Mouse (Mus musculus): ENCODE measurements around the gene Myl7. TPM values are rescaled to one million over a fixed set of nuclear protein-coding genes. Genes with fewer than 3 reads are reported as not detected.

Gene Myl7
- polyA plus RNA-seq, 1 experiment from 2014 or later = 0.39 TPM

- no peak for ATAC-seq
- Histone ChIP-seq H3K4me1 (replicated peaks) (no peaks in the 10 kb centered on the region), H3K9me3 (no peaks in the 10 kb centered on the region), H3K27ac (no peak overlapping the region), H3K4me2 (replicated peaks) (no peak overlapping the region), H3K36me3 (no peaks in the 10 kb centered on the region), H3K4me3 (replicated peaks) (no peak overlapping the region), H3K27me3 (no peaks in the 10 kb centered on the region), H3K9ac (replicated peaks) (no peak overlapping the region)
- WGBS = 88% methylated on average over 5 of the region's 5 CpGs
Observed at GRCm38 (mm10) chr11:5915429-5916177, 17.0 kb upstream of the Myl7 start.

GRCm38 (mm10) chr11:5914940-5915339, 16.4 kb upstream of the Myl7 start:
- 57% methylated on average over 5 of the region's 5 CpGs for WGBS
- no peak overlapping the region for H3K4me2 ChIP-seq (replicated peaks)
- no peaks in the 10 kb centered on the region for H3K9me3 ChIP-seq
- no peaks in the 10 kb centered on the region for H3K27me3 ChIP-seq
- ATAC-seq = no peak
- H3K9ac ChIP-seq (replicated peaks) = no peak overlapping the region
- no peak overlapping the region for H3K4me3 ChIP-seq (replicated peaks)
- no peaks in the 10 kb centered on the region for H3K36me3 ChIP-seq
- H3K4me1 ChIP-seq (replicated peaks) = no peaks in the 10 kb centered on the region
- H3K27ac ChIP-seq = no peak overlapping the region

- 0 out of 2 replicates have a peak, but pooled peaks have one; percentile 14 for ATAC-seq
- H3K27ac ChIP-seq = no peak overlapping the region
- 75% methylated on average over 4 of the region's 4 CpGs for WGBS
- no peaks in the 10 kb centered on the region for H3K36me3 ChIP-seq
- H3K4me1 ChIP-seq (replicated peaks) = no peaks in the 10 kb centered on the region
- H3K4me2 ChIP-seq (replicated peaks) = no peak overlapping the region
- no peaks in the 10 kb centered on the region for H3K27me3 ChIP-seq
- H3K9ac ChIP-seq (replicated peaks) = no peak overlapping the region
- H3K9me3 ChIP-seq = no peaks in the 10 kb centered on the region
- no peak overlapping the region for H3K4me3 ChIP-seq (replicated peaks)
Observed at GRCm38 (mm10) chr11:5913936-5914335, 15.4 kb upstream of the Myl7 start.

GRCm38 (mm10) chr11:5913256-5913655, 14.7 kb upstream of the Myl7 start:
- Histone ChIP-seq H3K27ac (no peak overlapping the region), H3K36me3 (no peaks in the 10 kb centered on the region), H3K4me3 (replicated peaks) (no peak overlapping the region), H3K4me1 (replicated peaks) (no peaks in the 10 kb centered on the region), H3K9ac (replicated peaks) (no peak overlapping the region), H3K27me3 (no peaks in the 10 kb centered on the region), H3K4me2 (replicated peaks) (no peak overlapping the region), H3K9me3 (no peaks in the 10 kb centered on the region)
- ATAC-seq = no peak
- 72% methylated on average over 8 of the region's 8 CpGs for WGBS

- Histone ChIP-seq H3K4me2 (replicated peaks) (no peak overlapping the region), H3K4me3 (replicated peaks) (no peak overlapping the region), H3K9me3 (no peaks in the 10 kb centered on the region), H3K4me1 (replicated peaks) (no peaks in the 10 kb centered on the region), H3K36me3 (no peaks in the 10 kb centered on the region), H3K9ac (replicated peaks) (no peak overlapping the region), H3K27ac (no peak overlapping the region), H3K27me3 (no peaks in the 10 kb centered on the region)
- WGBS = 36% methylated on average over 5 of the region's 5 CpGs
- ATAC-seq = no peak
Observed at GRCm38 (mm10) chr11:5912635-5913034, 14.1 kb upstream of the Myl7 start.

- 83% methylated on average over 4 of the region's 4 CpGs for WGBS
- no peaks in the 10 kb centered on the region for H3K27me3 ChIP-seq
- ATAC-seq = no peak
- H3K9me3 ChIP-seq = no peaks in the 10 kb centered on the region
- H3K27ac ChIP-seq = no peak overlapping the region
- H3K4me2 ChIP-seq (replicated peaks) = no peak overlapping the region
- H3K4me3 ChIP-seq (replicated peaks) = no peak overlapping the region
- H3K9ac ChIP-seq (replicated peaks) = no peak overlapping the region
- H3K36me3 ChIP-seq = no peaks in the 10 kb centered on the region
- no peaks in the 10 kb centered on the region for H3K4me1 ChIP-seq (replicated peaks)
Observed at GRCm38 (mm10) chr11:5908642-5909041, 10.1 kb upstream of the Myl7 start.

- Histone ChIP-seq H3K4me3 (replicated peaks) (no peak overlapping the region), H3K27me3 (no peaks in the 10 kb centered on the region)
- WGBS = 49% methylated on average over 5 of the region's 5 CpGs
Observed at GRCm38 (mm10) chr11:5907096-5907495, 8.5 kb upstream of the Myl7 start.

GRCm38 (mm10) chr11:5905778-5906518, 7.4 kb upstream of the Myl7 start:
- Histone ChIP-seq H3K27me3 (0 out of 2 replicates have a peak, but pooled peaks cover under 1% of the 10 kb centered on the region), H3K4me3 (replicated peaks) (no peak overlapping the region), H3K36me3 (no peaks in the 10 kb centered on the region), H3K4me2 (replicated peaks) (no peak overlapping the region), H3K27ac (no peak overlapping the region), H3K9me3 (no peaks in the 10 kb centered on the region), H3K9ac (replicated peaks) (no peak overlapping the region), H3K4me1 (replicated peaks) (peaks cover 18% of the 10 kb centered on the region)
- no peak for ATAC-seq
- WGBS = 87% methylated on average over 10 of the region's 10 CpGs

More at GRCm38 (mm10) chr11:5907096-5907495, 8.5 kb upstream of the Myl7 start:
- Histone ChIP-seq H3K27ac (no peak overlapping the region), H3K4me1 (replicated peaks) (peaks cover 8% of the 10 kb centered on the region), H3K4me2 (replicated peaks) (no peak overlapping the region), H3K9me3 (no peaks in the 10 kb centered on the region), H3K9ac (replicated peaks) (no peak overlapping the region), H3K36me3 (no peaks in the 10 kb centered on the region)
- ATAC-seq = no peak

- Histone ChIP-seq H3K36me3 (no peaks in the 10 kb centered on the region), H3K27ac (no peak overlapping the region), H3K27me3 (0 out of 2 replicates have a peak, but pooled peaks cover 3% of the 10 kb centered on the region), H3K9me3 (no peaks in the 10 kb centered on the region), H3K9ac (replicated peaks) (no peak overlapping the region), H3K4me1 (replicated peaks) (peaks cover 20% of the 10 kb centered on the region), H3K4me2 (replicated peaks) (no peak overlapping the region), H3K4me3 (replicated peaks) (no peak overlapping the region)
- WGBS = 94% methylated on average over 6 of the region's 6 CpGs
- no peak for ATAC-seq
Observed at GRCm38 (mm10) chr11:5904871-5905270, 6.3 kb upstream of the Myl7 start.

GRCm38 (mm10) chr11:5904357-5904756, 5.8 kb upstream of the Myl7 start:
- no peak overlapping the region for H3K4me3 ChIP-seq (replicated peaks)
- H3K9ac ChIP-seq (replicated peaks) = no peak overlapping the region
- 0 out of 2 replicates have a peak, but pooled peaks cover 3% of the 10 kb centered on the region for H3K27me3 ChIP-seq
- H3K9me3 ChIP-seq = no peaks in the 10 kb centered on the region
- H3K4me2 ChIP-seq (replicated peaks) = no peak overlapping the region
- H3K4me1 ChIP-seq (replicated peaks) = peaks cover 20% of the 10 kb centered on the region
- H3K36me3 ChIP-seq = no peaks in the 10 kb centered on the region
- ATAC-seq = no peak
- H3K27ac ChIP-seq = no peak overlapping the region
- WGBS = 88% methylated on average over 19 of the region's 19 CpGs

GRCm38 (mm10) chr11:5903844-5904243, 5.3 kb upstream of the Myl7 start:
- WGBS = 94% methylated on average over 2 of the region's 2 CpGs
- H3K27me3 ChIP-seq = 0 out of 2 replicates have a peak, but pooled peaks cover 3% of the 10 kb centered on the region

GRCm38 (mm10) chr11:5902390-5902789, 3.8 kb upstream of the Myl7 start:
- H3K27me3 ChIP-seq = peaks cover 3% of the 10 kb centered on the region; the same call in 1 of the 2 replicates
- H3K27ac ChIP-seq = peak overlapping the region; percentile 82
- ATAC-seq = no peak; the same call in 1 of the 2 replicates
- H3K36me3 ChIP-seq = no peaks in the 10 kb centered on the region
- H3K9ac ChIP-seq (replicated peaks) = peak overlapping the region; percentile 71
- peaks cover 26% of the 10 kb centered on the region for H3K4me1 ChIP-seq (replicated peaks)
- H3K4me2 ChIP-seq (replicated peaks) = peak overlapping the region; percentile 71
- no peaks in the 10 kb centered on the region for H3K9me3 ChIP-seq
- WGBS = 3% methylated on average over 6 of the region's 6 CpGs
- H3K4me3 ChIP-seq (replicated peaks) = peak overlapping the region; percentile 45

More at GRCm38 (mm10) chr11:5903844-5904243, 5.3 kb upstream of the Myl7 start:
- Histone ChIP-seq H3K9ac (replicated peaks) (no peak overlapping the region), H3K4me2 (replicated peaks) (no peak overlapping the region), H3K27ac (no peak overlapping the region), H3K9me3 (no peaks in the 10 kb centered on the region), H3K4me1 (replicated peaks) (peaks cover 20% of the 10 kb centered on the region), H3K36me3 (no peaks in the 10 kb centered on the region), H3K4me3 (replicated peaks) (no peak overlapping the region)
- no peak for ATAC-seq
